Mouse (Mus musculus) CD4-positive, CD25-positive, alpha-beta regulatory T cell (primary cell): ENCODE measurements around the gene Zdhhc8. TPM values are rescaled to one million over a fixed set of nuclear protein-coding genes. Genes with fewer than 3 reads are reported as not detected.

Experiments used
- polyA plus RNA-seq: library from polyadenylated mRNA; unstranded; fragments of 100-300 nt; shearing (Covaris generic); gene quantifications from one replicate; pipeline ENCODE4 v1.2.1, GENCODE M21; 2017

The Zdhhc8 gene
- polyA plus RNA-seq = 14.6 TPM

GRCm38 (mm10) chr16:18234671-18235388 lies at the start of gene Zdhhc8:
Gene Zdhhc8, minus strand, starts transcription at chr16:18235136.

DNA sequence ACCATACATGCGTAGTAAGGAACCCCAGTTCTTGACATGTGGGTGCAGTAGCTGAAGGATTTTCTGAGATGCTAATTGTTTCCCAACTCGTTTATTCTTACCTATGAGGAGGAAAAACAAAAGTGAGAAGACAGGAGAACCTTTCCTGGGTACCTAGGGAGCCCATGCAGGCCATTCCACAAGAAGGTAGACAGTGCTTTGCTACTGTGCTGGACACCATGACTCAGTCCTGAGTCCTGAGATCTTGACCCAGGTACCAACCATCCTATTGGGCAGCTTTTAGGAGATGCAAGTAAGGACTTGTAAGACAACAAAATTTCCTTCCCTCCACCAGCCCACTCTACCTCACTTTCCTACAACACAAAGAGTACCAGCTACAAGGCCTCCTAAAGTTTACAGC lies 23.3 kb upstream of the Zdhhc8 start, which contains the start of gene Gm49776:
Gene Gm49776 (minus strand): TSS at position 101 of the 400 bp plus-strand sequence.

GRCm38 (mm10) chr16:18248433-18249363 lies 13.8 kb upstream of the Zdhhc8 start, which contains the start of the genes Trmt2a and Ranbp1:
Gene Trmt2a, plus strand, starts transcription at chr16:18248679.
Gene Ranbp1, minus strand, starts transcription at chr16:18248732.

DNA sequence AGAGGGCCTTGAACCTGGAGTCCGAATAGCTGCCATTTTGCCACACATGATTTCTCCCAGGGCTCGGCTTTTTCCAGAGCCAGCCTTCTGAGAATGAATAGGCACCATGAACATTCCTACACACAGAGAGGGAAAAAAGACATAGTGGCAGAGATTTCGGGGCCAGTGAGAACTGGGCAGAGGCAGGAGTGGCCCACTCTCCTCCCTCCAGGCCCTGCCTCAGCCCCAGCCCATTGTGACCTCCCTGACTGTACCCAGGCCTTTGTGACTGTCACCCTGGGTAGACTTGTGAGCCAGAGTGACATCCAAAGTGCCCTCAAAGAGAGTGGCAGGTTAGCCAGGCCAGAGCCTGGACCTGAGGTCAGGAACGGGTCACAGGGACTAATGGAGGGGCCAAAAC lies 17.4 kb downstream of the Zdhhc8 start, which contains the start of gene Ccdc188:
Gene Ccdc188 (plus strand): TSS at position 301 of the 400 bp plus-strand sequence.

Other genes with a start within 250 kb of the Zdhhc8 start
- gene Dgcr6, start 182.3 kb downstream of the Zdhhc8 start, polyA plus RNA-seq = 34.4 TPM
- 4.8 TPM for gene Prodh, start 144.9 kb downstream of the Zdhhc8 start, polyA plus RNA-seq
- not detected for gene Rtn4r, start 107.5 kb downstream of the Zdhhc8 start, polyA plus RNA-seq
- not detected for gene Ccdc188, start 17.3 kb downstream of the Zdhhc8 start, polyA plus RNA-seq
- 98.7 TPM for gene Trmt2a, start 13.5 kb upstream of the Zdhhc8 start, polyA plus RNA-seq
- 251 TPM for gene Ranbp1, start 13.6 kb upstream of the Zdhhc8 start, polyA plus RNA-seq
- not detected for gene Gm49776, start 23.2 kb upstream of the Zdhhc8 start, polyA plus RNA-seq
- gene Dgcr8, start 54.1 kb upstream of the Zdhhc8 start, polyA plus RNA-seq = 30.2 TPM
- gene Tango2, start 113.0 kb upstream of the Zdhhc8 start, polyA plus RNA-seq = 56.4 TPM
- gene Arvcf, start 113.0 kb upstream of the Zdhhc8 start, polyA plus RNA-seq = 2.8 TPM
- gene Txnrd2, start 191.2 kb upstream of the Zdhhc8 start, polyA plus RNA-seq = 37.7 TPM
- 58.4 TPM for gene Comt, start 191.7 kb upstream of the Zdhhc8 start, polyA plus RNA-seq